Mouse (Mus musculus): ENCODE results near the gene Gnaz.

- no peak for TF ChIP-seq POLR2A (IDR thresholded peaks at IDR 0.05; ENCODE audit: extremely low read depth, insufficient read depth, low read length)
- no peak for TF ChIP-seq CTCF (IDR thresholded peaks at IDR 0.05; ENCODE audit: low read depth, low read length)
Observed at GRCm38 (mm10) chr10:74919277-74919676, 47.7 kb upstream of the Gnaz start.

All from liver, adult 2 months (tissue).